Mouse (Mus musculus) midbrain, embryonic 10.5 days (tissue): Measurements from ENCODE around the gene Zrsr1. TPM values are rescaled to one million over a fixed set of nuclear protein-coding genes. Genes with fewer than 3 reads are reported as not detected.

Experiments
- DNase-seq: peaks from one replicate; pipeline ENCODE4 v3.0.0-alpha.2; 2017; ENCODE audit warnings: low spot score
- H3K27ac ChIP-seq: fragments of 300-500 bp; sonication (generic); replicated peaks from 2 replicates; pipeline ENCODE4 v1.5.1; 2016; ENCODE audit warnings: mild to moderate bottlenecking
- H3K27me3 ChIP-seq: fragments of 300-500 bp; sonication (generic); 2 replicates; pipeline ENCODE4 v1.6.1; 2016; ENCODE audit warnings: low read depth, mild to moderate bottlenecking; ENCODE audit not compliant: poor library complexity, severe bottlenecking
- H3K36me3 ChIP-seq: fragments of 300-500 bp; sonication (generic); 2 replicates; pipeline ENCODE4 v1.6.1; 2016; ENCODE audit warnings: mild to moderate bottlenecking, moderate library complexity
- H3K4me1 ChIP-seq: fragments of 300-500 bp; sonication (generic); 2 replicates; pipeline ENCODE4 v1.6.1; 2016
- H3K4me3 ChIP-seq: fragments of 300-500 bp; sonication (generic); 2 replicates; pipeline ENCODE4 v1.5.1; 2016; ENCODE audit warnings: mild to moderate bottlenecking, moderate library complexity
- H3K9me3 ChIP-seq: fragments of 300-500 bp; sonication (generic); replicated peaks from 2 replicates; pipeline ENCODE4 v1.6.1; 2016; ENCODE audit warnings: mild to moderate bottlenecking
- WGBS: fragments of 180-500 bp; shearing (Covaris S2); methylation state at CpG from one replicate; pipeline ENCODE4 v1.1.7; 2016; 5-methylcytosine and 5-hydroxymethylcytosine counted together
- polyA plus RNA-seq: library from polyadenylated mRNA; unstranded; fragments of >200 nt; fragmentation: Nextera tagmentation; extraction: Ambion mirVana; gene quantifications from 2 replicates; pipeline ENCODE4 v1.2.1, GENCODE M21; 2016

Gene Zrsr1
- 2.9 and 3.2 TPM in 2 replicates for polyA plus RNA-seq

GRCm38 (mm10) chr11:22971835-22972709 is at the start of gene Zrsr1:
Gene Zrsr1, plus strand, starts transcription at chr11:22972005.
- Histone ChIP-seq H3K4me3 (peak within 1 kb of the TSS; percentile 71), H3K36me3 (peaks cover 69% of the 10 kb centered on the region), H3K27me3 (no peaks in the 10 kb centered on the region), H3K9me3 (peaks cover 40% of the 10 kb centered on the region), H3K4me1 (peaks cover 41% of the 10 kb centered on the region), H3K27ac (peak within 1 kb of the TSS; percentile 85)
- DNase-seq, result peak; percentile 38
- 47% methylated on average over 56 of the region's 56 CpGs for WGBS

- Histone ChIP-seq H3K27ac (no peak overlapping the region), H3K27me3 (no peaks in the 10 kb centered on the region), H3K4me1 (peaks cover 7% of the 10 kb centered on the region; the same call in 1 of the 2 replicates), H3K9me3 (no peaks in the 10 kb centered on the region), H3K36me3 (0 out of 2 replicates have a peak, but pooled peaks cover 3% of the 10 kb centered on the region), H3K4me3 (no peak overlapping the region)
- WGBS, result 95% methylated on average over 2 of the region's 2 CpGs
- no peak for DNase-seq
Measured at GRCm38 (mm10) chr11:22922546-22922945, 49.3 kb upstream of the Zrsr1 start.

GRCm38 (mm10) chr11:22923606-22924005 is 48.2 kb upstream of the Zrsr1 start:
- Histone ChIP-seq H3K27me3 (no peaks in the 10 kb centered on the region), H3K27ac (no peak overlapping the region), H3K4me3 (no peak overlapping the region), H3K36me3 (no peaks in the 10 kb centered on the region), H3K4me1 (no peaks in the 10 kb centered on the region), H3K9me3 (no peaks in the 10 kb centered on the region)
- 77% methylated on average over 2 of the region's 2 CpGs for WGBS
- no peak for DNase-seq

GRCm38 (mm10) chr11:22928586-22929169 is 43.1 kb upstream of the Zrsr1 start:
- Histone ChIP-seq H3K27me3 (no peaks in the 10 kb centered on the region), H3K4me3 (no peak overlapping the region), H3K27ac (no peak overlapping the region), H3K9me3 (no peaks in the 10 kb centered on the region), H3K36me3 (peaks cover 4% of the 10 kb centered on the region; the same call in 1 of the 2 replicates), H3K4me1 (no peaks in the 10 kb centered on the region)
- WGBS, result 92% methylated on average over 8 of the region's 8 CpGs
- no peak for DNase-seq

GRCm38 (mm10) chr11:22930129-22930528 is 41.7 kb upstream of the Zrsr1 start:
- no peak overlapping the region for H3K27ac ChIP-seq
- no peak overlapping the region for H3K4me3 ChIP-seq
- WGBS, result 78% methylated on average over 2 of the region's 2 CpGs
- H3K27me3 ChIP-seq, result no peaks in the 10 kb centered on the region
- peaks cover 4% of the 10 kb centered on the region; the same call in 1 of the 2 replicates for H3K36me3 ChIP-seq
- no peaks in the 10 kb centered on the region for H3K4me1 ChIP-seq
- no peaks in the 10 kb centered on the region for H3K9me3 ChIP-seq
- no peak for DNase-seq

- 92% methylated on average over 2 of the region's 2 CpGs for WGBS
- no peak for DNase-seq
- no peak overlapping the region for H3K4me3 ChIP-seq
Measured at GRCm38 (mm10) chr11:22931320-22931905, 40.4 kb upstream of the Zrsr1 start.

GRCm38 (mm10) chr11:22932167-22932566 is 39.6 kb upstream of the Zrsr1 start:
- Histone ChIP-seq H3K36me3 (peaks cover 4% of the 10 kb centered on the region; the same call in 1 of the 2 replicates), H3K27ac (no peak overlapping the region), H3K27me3 (no peaks in the 10 kb centered on the region), H3K9me3 (no peaks in the 10 kb centered on the region), H3K4me1 (peaks cover 4% of the 10 kb centered on the region; the same call in 1 of the 2 replicates), H3K4me3 (no peak overlapping the region)
- DNase-seq, result no peak

More at GRCm38 (mm10) chr11:22931320-22931905, 40.4 kb upstream of the Zrsr1 start:
- Histone ChIP-seq H3K36me3 (peaks cover 4% of the 10 kb centered on the region; the same call in 1 of the 2 replicates), H3K27ac (no peak overlapping the region), H3K4me1 (peaks cover 3% of the 10 kb centered on the region; the same call in 1 of the 2 replicates), H3K9me3 (no peaks in the 10 kb centered on the region), H3K27me3 (no peaks in the 10 kb centered on the region)

- H3K4me1 ChIP-seq, result peaks cover 4% of the 10 kb centered on the region; the same call in 1 of the 2 replicates
- no peaks in the 10 kb centered on the region for H3K36me3 ChIP-seq
- 71% methylated on average over 5 of the region's 5 CpGs for WGBS
- no peak for DNase-seq
- H3K27me3 ChIP-seq, result no peaks in the 10 kb centered on the region
- H3K27ac ChIP-seq, result no peak overlapping the region
- H3K4me3 ChIP-seq, result no peak overlapping the region
- no peaks in the 10 kb centered on the region for H3K9me3 ChIP-seq
Measured at GRCm38 (mm10) chr11:22936446-22937125, 35.2 kb upstream of the Zrsr1 start.

GRCm38 (mm10) chr11:22937716-22938316 is 34.0 kb upstream of the Zrsr1 start:
- no peak for DNase-seq
- H3K27me3 ChIP-seq, result no peaks in the 10 kb centered on the region
- 93% methylated on average over 4 of the region's 4 CpGs for WGBS
- peaks cover 4% of the 10 kb centered on the region; the same call in 1 of the 2 replicates for H3K4me1 ChIP-seq
- H3K27ac ChIP-seq, result no peak overlapping the region
- H3K9me3 ChIP-seq, result no peaks in the 10 kb centered on the region
- no peak overlapping the region for H3K4me3 ChIP-seq
- no peaks in the 10 kb centered on the region for H3K36me3 ChIP-seq

GRCm38 (mm10) chr11:22938983-22939382 is 32.8 kb upstream of the Zrsr1 start:
- no peak overlapping the region for H3K4me3 ChIP-seq
- peaks cover 4% of the 10 kb centered on the region; the same call in 1 of the 2 replicates for H3K4me1 ChIP-seq
- no peak for DNase-seq
- no peaks in the 10 kb centered on the region for H3K36me3 ChIP-seq
- H3K27ac ChIP-seq, result no peak overlapping the region
- no peaks in the 10 kb centered on the region for H3K27me3 ChIP-seq
- WGBS, result 74% methylated on average over 2 of the region's 2 CpGs
- no peaks in the 10 kb centered on the region for H3K9me3 ChIP-seq

GRCm38 (mm10) chr11:22949101-22949500 is 22.7 kb upstream of the Zrsr1 start:
- Histone ChIP-seq H3K36me3 (peaks cover 5% of the 10 kb centered on the region; the same call in 1 of the 2 replicates), H3K27ac (no peak overlapping the region), H3K4me1 (no peaks in the 10 kb centered on the region), H3K9me3 (no peaks in the 10 kb centered on the region), H3K27me3 (no peaks in the 10 kb centered on the region), H3K4me3 (no peak overlapping the region)
- no peak for DNase-seq
- WGBS, result 86% methylated on average over 1 of the region's 1 CpGs

- H3K27ac ChIP-seq, result no peak overlapping the region
- H3K9me3 ChIP-seq, result no peaks in the 10 kb centered on the region
- H3K36me3 ChIP-seq, result peaks cover 15% of the 10 kb centered on the region
- H3K27me3 ChIP-seq, result no peaks in the 10 kb centered on the region
- DNase-seq, result no peak
- no peak overlapping the region for H3K4me3 ChIP-seq
- 91% methylated on average over 6 of the region's 6 CpGs for WGBS
- H3K4me1 ChIP-seq, result no peaks in the 10 kb centered on the region
Measured at GRCm38 (mm10) chr11:22950131-22950530, 21.7 kb upstream of the Zrsr1 start.
